Mouse (Mus musculus): ENCODE measurements around the gene Snapc4.

GRCm38 (mm10) chr2:26316576-26317246 lies 63.7 kb downstream of the Snapc4 start:
- TF ChIP-seq CTCF (conservative IDR thresholded peaks at IDR 0.05; ENCODE audit: insufficient read depth, insufficient read length, low read depth, low read length) = no peak
- no peak for TF ChIP-seq POLR2A (IDR thresholded peaks at IDR 0.05; ENCODE audit: low read depth, low read length)
